Mouse (Mus musculus) monocyte, adult 2 months (primary cell): Measurements from ENCODE around the gene Aggf1.

Source experiments
- DNase-seq, 2 experiments: peaks; one replicate each; pipeline ENCODE4 v3.0.0; 2022; ENCODE audit warnings: low spot score in 2 of 2, low read depth in 1 of 2

The Aggf1 gene

DNA sequence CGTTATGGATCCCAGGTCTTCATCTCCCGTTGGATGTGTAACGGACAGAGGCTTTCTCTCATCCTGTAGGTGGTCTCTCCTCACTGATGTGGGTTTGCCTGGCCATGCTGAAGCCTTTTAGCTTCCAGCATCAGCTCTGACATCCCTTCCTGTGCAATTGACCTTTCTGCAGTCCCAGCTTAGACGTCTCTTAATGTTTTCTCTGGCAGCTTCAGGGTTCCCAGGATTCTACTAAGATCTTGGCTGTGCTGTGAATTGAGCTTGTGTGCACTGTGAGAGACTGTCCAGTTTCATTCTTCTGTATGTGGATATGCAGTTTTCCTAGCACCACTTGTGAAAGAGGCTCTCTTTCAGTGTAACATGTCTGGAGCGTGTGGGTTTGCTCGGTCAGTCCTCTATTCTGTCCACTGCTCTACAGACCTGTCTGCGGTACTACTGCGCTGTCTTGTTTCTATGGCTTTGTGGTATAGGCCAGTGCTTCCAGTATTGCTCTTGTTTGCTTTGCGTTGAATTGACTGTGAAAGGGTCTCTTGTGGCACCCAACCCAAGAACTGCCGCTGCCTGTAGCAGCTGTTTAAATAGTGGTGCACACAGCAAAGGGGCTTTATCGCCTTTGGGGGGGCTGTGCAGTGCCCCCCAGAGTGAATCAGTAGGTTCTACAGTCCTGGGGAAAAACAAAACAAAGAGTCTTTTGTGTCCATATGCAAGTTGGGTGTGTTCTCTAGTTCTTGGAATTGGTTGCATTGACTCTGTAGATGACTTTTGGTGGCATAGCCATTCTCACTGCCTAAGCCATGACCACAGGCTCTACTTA is 42.9 kb downstream of the Aggf1 start:
- no peak for DNase-seq

GRCm38 (mm10) chr13:95330507-95330906 is 44.6 kb downstream of the Aggf1 start:
- no peak for DNase-seq

DNA sequence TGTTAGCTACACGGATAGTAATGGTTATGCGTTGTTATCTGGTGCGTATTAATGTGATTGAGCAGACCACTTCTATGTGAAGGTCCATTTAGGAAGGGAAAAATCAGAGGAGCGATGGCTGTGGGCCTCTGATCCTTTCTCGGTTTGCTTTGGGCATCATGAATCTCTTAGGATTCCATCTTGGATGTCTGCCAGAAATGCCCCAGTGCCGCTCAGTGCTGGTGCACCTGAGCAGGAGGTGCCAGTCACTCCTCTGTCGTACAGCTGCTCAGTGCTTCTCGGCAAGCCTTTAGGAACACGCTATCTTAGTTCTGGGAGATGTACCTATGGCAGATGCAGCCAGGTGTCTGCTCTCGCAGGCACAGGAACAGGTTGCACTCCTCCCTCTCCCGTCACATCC is 46.4 kb downstream of the Aggf1 start:
- DNase-seq, result no peak

GRCm38 (mm10) chr13:95327345-95327741 is 47.8 kb downstream of the Aggf1 start:
- DNase-seq, result no peak

GRCm38 (mm10) chr13:95326611-95327344 is 48.4 kb downstream of the Aggf1 start:
- no peak for DNase-seq

- DNase-seq, result no peak
Observed at GRCm38 (mm10) chr13:95325907-95326550, 49.1 kb downstream of the Aggf1 start.

- DNase-seq, result no peak
Observed at GRCm38 (mm10) chr13:95325080-95325906, 49.9 kb downstream of the Aggf1 start.

- DNase-seq, result no peak
Observed at GRCm38 (mm10) chr13:95324626-95325079, 50.5 kb downstream of the Aggf1 start.

DNA sequence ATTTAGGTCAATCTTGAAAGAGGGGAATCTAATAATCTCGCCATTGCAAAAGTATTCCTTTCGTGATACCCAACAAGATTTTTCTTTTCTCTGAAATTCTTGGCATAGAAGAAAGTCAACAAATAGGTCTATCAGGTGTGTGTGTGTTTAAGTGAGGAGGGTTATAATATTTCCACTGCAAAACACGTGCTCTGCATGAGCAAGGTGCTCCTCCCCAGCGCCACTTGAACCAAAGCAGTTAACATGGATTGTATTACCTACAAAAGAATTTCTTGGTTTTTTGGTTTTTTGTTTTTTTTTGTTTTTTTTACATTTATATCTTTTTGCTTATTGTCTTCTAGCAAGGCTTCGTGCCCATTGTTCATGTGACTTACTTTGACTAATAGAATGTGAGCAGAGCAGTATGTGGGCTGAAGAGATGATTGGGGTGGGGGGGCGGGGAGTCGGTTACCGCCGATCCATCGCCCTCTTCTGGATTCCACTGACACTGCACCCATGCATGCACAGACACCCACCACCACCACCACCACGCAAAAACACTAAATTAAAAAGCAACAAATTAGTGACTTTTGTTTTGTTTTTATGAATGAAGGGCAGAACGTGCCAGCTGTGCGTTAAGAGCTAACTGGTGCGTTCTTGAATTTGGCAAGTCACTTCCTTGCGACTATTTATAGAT is 51.1 kb downstream of the Aggf1 start:
- DNase-seq, result no peak

DNA sequence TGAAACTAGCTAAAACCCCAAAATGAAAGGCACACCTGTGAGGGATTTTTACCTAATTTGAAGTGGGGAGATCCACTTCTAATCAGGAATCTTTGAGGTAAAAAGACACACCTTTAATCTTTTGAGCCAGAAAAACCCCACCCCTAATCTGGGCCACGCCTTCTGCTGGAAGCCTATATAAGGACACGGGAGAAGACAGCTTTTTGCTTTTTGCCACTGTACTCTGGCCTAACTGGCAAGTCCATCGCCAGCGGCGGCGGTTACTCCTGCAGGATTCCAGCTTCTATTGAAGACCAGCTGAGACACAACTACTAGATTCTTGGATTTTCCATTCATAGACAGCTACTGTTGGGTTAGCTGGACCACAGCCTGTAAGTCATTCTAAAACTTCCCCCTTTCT is 51.8 kb downstream of the Aggf1 start, which contains the start of gene Zbed3:
Gene Zbed3, plus strand, starts transcription at position 213 of the 400 bp plus-strand sequence.
- no peak for DNase-seq

- no peak for DNase-seq
Observed at GRCm38 (mm10) chr13:95320451-95320850, 54.7 kb downstream of the Aggf1 start.

GRCm38 (mm10) chr13:95319153-95319552 is 56.0 kb downstream of the Aggf1 start:
- DNase-seq, result no peak

DNA sequence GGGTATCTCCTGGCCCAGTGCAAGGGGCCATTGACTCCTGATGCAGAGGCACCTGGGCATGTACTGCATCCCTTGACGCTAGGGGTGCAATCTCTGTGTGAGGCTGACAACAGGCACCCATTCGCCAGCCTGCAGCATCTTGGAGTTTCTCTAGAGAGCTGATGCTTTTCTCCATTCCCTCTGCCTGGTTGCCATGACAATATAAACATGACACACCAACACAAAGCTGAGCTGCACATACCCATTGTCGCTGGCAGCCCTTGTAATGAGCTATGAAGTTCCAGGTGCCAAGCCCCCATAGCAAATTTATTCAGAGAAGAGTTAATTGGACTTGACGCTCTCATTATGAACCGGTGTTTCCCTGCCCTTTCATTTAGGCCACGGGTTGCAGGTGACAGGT is 63.1 kb downstream of the Aggf1 start:
- no peak for DNase-seq

DNA sequence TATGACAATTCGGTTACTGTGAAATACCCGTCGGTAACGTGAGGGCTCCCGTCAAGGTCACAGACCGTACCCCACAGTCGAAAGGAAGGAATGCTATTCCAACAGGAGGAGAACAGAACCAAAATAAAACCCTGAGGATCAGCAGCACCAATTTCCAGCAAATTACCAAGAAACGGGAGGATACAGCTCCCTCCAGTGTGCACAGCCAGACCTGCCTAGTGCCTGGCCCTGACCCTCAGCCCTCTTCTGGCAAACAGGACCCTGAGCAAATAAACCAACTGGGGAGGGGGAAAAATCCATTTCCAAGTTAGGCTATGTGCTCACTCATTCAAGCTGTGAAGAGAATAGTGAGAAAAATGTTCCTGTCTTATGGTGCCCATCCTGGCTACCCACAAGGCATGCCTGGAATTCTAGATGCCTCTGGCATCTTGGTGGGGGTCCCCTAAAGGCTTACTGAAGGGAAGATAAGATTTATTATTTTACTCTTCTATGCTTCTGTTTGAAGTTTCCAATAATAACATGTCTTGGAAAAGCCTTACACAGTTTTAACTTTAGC is 68.0 kb downstream of the Aggf1 start:
- DNase-seq, result no peak

DNA sequence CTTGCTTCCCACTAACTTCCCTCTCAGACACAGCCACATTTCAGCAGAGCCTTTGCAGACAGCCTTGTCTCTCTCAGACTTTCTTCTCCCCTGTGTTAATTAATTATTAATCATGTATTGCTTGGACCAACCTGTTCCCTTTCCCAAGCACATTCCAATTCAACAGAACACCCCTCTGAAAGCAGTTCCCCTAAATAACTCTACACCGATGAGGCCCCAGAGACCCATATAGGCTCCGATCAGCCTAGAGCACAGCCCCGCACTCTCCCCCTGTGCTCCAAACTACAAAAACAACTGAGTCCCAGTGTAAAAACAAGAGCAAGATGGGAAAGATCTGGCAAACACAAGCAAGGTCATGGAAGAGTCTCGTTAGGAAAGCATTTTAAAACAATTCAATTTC is 68.6 kb downstream of the Aggf1 start:
- DNase-seq, result no peak
